Mouse (Mus musculus) stomach, embryonic 16.5 days (tissue): ENCODE data around the gene Nxnl1. TPM values are rescaled to one million over a fixed set of nuclear protein-coding genes. Genes with fewer than 3 reads are reported as not detected.

Experiments used
- ATAC-seq: fragments of 200-750 bp; cut with Nextera tagmentation; 2 replicates; pipeline ENCODE4 v1.8.0; 2017; ENCODE audit warnings: moderate number of reproducible peaks, moderate TSS enrichment; ENCODE audit not compliant: insufficient read depth, low FRiP score
- H3K27ac ChIP-seq: fragments of 300-500 bp; sonication (generic); 2 replicates; pipeline ENCODE4 v1.5.1; 2014; ENCODE audit warnings: low read length
- H3K27me3 ChIP-seq: fragments of 300-500 bp; sonication (generic); 2 replicates; pipeline ENCODE4 v1.6.1; 2014; ENCODE audit warnings: low read length, control low read depth, mixed read lengths; ENCODE audit not compliant: control insufficient read depth, insufficient read depth
- H3K36me3 ChIP-seq: fragments of 300-500 bp; sonication (generic); 2 replicates; pipeline ENCODE4 v1.6.1; 2014; ENCODE audit warnings: low read length; ENCODE audit not compliant: control insufficient read depth, insufficient read depth
- H3K4me1 ChIP-seq: fragments of 300-500 bp; sonication (generic); 2 replicates; pipeline ENCODE4 v1.6.1; 2014; ENCODE audit warnings: low read length, control low read depth, mixed read lengths; ENCODE audit not compliant: control insufficient read depth, insufficient read depth
- H3K4me2 ChIP-seq: fragments of 300-500 bp; sonication (generic); 2 replicates; pipeline ENCODE4 v1.6.1; 2014; ENCODE audit warnings: low read depth, low read length, mixed read lengths
- H3K4me3 ChIP-seq: fragments of 300-500 bp; sonication (generic); replicated peaks from 2 replicates; pipeline ENCODE4 v1.5.1; 2014; ENCODE audit warnings: mild to moderate bottlenecking, low read length
- H3K9ac ChIP-seq: fragments of 300-500 bp; sonication (generic); 2 replicates; pipeline ENCODE4 v1.6.1; 2014; ENCODE audit warnings: low read length
- H3K9me3 ChIP-seq: fragments of 300-500 bp; sonication (generic); replicated peaks from 2 replicates; pipeline ENCODE4 v1.6.1; 2016; ENCODE audit warnings: low read length, control low read depth; ENCODE audit not compliant: control insufficient read depth
- WGBS: fragments of 180-500 bp; shearing (Covaris S2); extraction: QIAGEN DNeasy Blood & Tissue Kit; methylation state at CpG from one replicate; pipeline ENCODE4 v1.1.7; 2014; 5-methylcytosine and 5-hydroxymethylcytosine counted together
- polyA plus RNA-seq: library from polyadenylated mRNA; unstranded; fragments of >200 nt; fragmentation: Nextera tagmentation; extraction: Ambion mirVana; gene quantifications from 2 replicates; pipeline ENCODE4 v1.2.1, GENCODE M21; 2015

The Nxnl1 gene
- polyA plus RNA-seq, 1 experiment from 2014 or later, result 0.08 TPM

DNA sequence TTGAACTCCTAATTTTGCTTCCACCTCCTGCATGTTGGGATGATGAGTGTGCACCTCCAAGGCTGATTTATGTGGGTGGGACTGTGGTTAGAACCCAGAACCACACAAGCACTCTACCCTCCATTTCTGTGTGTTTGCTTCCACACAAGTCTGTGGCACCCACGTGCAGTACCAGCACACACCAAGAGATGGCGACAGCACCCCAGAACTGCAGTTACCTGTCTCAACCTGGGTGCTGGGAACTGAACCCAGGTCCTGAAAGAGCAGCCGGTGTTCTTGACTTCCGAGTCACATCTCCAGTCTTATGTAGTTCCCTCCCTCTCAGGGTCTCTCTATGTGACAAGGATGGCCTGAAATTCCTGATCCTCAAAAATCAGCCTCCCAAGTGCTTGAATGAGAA, 2.4 kb downstream of the Nxnl1 start:
- Histone ChIP-seq H3K27ac (no peak overlapping the region), H3K4me1 (peaks cover 20% of the 10 kb centered on the region), H3K9ac (no peak overlapping the region), H3K4me3 (no peak overlapping the region), H3K4me2 (no peak overlapping the region), H3K27me3 (peaks cover 25% of the 10 kb centered on the region), H3K9me3 (no peaks in the 10 kb centered on the region), H3K36me3 (no peaks in the 10 kb centered on the region)
- no peak for ATAC-seq
- WGBS, result 89% methylated on average over 4 of the region's 4 CpGs

DNA sequence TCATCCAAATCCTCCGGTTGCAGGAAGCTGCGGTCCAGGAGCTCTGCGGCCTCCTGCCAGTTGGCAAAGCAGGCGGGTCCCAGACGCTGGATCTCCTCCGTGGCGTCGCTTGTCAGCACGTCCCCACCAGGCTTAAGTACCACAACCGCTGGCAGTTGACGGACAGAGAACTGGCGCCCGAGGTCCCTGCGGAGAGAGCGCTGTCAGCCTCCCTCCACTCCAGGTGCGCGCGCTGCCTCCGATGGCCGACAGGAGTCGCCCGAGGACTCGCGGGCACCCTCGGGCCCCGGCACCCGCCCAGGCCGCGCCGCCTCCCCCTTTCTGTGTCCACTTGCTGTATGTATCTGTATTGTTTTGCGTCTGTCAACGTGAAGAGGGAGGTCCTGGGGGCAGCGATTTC, 3.6 kb downstream of the Nxnl1 start:
- 1% methylated on average over 33 of the region's 33 CpGs for WGBS
- Histone ChIP-seq H3K4me3 (peak overlapping the region; percentile 29), H3K9me3 (no peaks in the 10 kb centered on the region), H3K4me1 (peaks cover 20% of the 10 kb centered on the region), H3K9ac (peak overlapping the region; percentile 57), H3K27me3 (peaks cover 37% of the 10 kb centered on the region), H3K4me2 (peak overlapping the region; percentile 52), H3K36me3 (no peaks in the 10 kb centered on the region), H3K27ac (no peak overlapping the region)
- ATAC-seq, result no peak; the same call in 1 of the 2 replicates

DNA sequence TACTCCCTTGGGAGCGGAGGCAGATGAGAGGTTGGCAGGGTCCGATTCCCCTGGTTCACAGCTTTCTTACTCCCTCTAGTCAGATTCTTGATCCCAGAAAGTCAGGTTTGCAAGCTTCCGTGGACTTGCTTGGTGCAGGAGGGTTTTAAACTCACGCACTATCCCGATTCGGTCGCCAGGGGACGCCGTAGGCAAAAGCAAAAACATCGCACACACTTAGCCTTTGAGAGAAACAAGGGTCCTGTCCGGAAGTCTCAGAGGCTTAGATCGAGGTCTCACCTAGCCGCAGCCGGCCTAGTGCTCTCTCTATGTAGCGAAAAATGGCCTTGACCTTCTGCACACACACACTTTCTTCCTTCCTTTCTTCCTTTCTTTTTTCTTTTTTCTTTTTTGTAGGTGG, 5.0 kb downstream of the Nxnl1 start:
- no peak for ATAC-seq
- 2% methylated on average over 15 of the region's 15 CpGs for WGBS
- Histone ChIP-seq H3K4me3 (no peak overlapping the region), H3K4me2 (no peak overlapping the region), H3K36me3 (no peaks in the 10 kb centered on the region), H3K9me3 (no peaks in the 10 kb centered on the region), H3K9ac (no peak overlapping the region), H3K27ac (no peak overlapping the region), H3K4me1 (peaks cover 20% of the 10 kb centered on the region), H3K27me3 (peaks cover 39% of the 10 kb centered on the region)

DNA sequence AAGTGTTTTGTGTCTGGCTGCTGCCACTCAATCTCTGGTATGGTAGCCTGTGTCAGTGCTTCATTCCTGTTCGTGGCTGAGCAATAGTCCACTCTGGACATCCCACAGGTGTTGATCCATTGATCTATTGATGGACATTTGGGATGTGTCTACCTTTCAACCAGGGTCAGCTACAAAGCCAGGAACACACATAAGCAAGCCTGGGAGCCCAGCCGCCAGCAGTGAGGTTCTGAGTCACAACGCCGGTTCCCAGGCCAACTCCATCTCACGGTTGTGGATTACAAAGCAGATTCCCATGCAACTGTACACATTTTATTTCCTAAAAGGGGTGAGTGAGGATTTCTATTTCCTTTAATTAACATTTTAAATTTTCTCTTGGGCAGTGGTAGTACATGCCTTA, 5.6 kb downstream of the Nxnl1 start:
- Histone ChIP-seq H3K9me3 (no peaks in the 10 kb centered on the region), H3K4me1 (peaks cover 20% of the 10 kb centered on the region), H3K9ac (no peak overlapping the region), H3K27ac (no peak overlapping the region), H3K4me3 (no peak overlapping the region), H3K4me2 (no peak overlapping the region), H3K36me3 (no peaks in the 10 kb centered on the region), H3K27me3 (peaks cover 36% of the 10 kb centered on the region)
- WGBS, result 81% methylated on average over 5 of the region's 5 CpGs
- no peak for ATAC-seq

DNA sequence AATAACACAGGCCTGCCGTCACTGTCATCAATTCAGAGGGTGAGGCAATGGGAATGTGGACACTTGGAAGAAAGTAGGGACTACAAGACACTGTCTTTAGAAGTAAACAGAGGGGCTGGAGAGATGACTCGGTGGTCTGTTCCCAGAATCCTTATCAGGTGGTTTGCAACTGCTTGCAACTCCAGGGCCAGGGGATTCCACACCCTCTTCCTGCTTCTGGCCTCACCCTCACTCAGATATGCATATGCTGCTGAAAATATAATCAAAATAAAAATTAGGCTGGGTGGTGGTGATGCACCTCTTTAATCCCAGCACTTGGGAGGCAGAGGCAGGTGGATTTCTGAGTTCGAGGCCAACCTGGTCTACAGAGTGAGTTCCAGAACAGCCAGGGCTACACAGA, 6.3 kb downstream of the Nxnl1 start:
- no peaks in the 10 kb centered on the region for H3K36me3 ChIP-seq
- no peak overlapping the region for H3K9ac ChIP-seq
- ATAC-seq, result no peak
- no peak overlapping the region for H3K4me3 ChIP-seq
- no peak overlapping the region for H3K27ac ChIP-seq
- H3K4me1 ChIP-seq, result peaks cover 20% of the 10 kb centered on the region
- peaks cover 36% of the 10 kb centered on the region for H3K27me3 ChIP-seq
- H3K4me2 ChIP-seq, result no peak overlapping the region
- no peaks in the 10 kb centered on the region for H3K9me3 ChIP-seq
- WGBS, result 74% methylated on average over 3 of the region's 3 CpGs

DNA sequence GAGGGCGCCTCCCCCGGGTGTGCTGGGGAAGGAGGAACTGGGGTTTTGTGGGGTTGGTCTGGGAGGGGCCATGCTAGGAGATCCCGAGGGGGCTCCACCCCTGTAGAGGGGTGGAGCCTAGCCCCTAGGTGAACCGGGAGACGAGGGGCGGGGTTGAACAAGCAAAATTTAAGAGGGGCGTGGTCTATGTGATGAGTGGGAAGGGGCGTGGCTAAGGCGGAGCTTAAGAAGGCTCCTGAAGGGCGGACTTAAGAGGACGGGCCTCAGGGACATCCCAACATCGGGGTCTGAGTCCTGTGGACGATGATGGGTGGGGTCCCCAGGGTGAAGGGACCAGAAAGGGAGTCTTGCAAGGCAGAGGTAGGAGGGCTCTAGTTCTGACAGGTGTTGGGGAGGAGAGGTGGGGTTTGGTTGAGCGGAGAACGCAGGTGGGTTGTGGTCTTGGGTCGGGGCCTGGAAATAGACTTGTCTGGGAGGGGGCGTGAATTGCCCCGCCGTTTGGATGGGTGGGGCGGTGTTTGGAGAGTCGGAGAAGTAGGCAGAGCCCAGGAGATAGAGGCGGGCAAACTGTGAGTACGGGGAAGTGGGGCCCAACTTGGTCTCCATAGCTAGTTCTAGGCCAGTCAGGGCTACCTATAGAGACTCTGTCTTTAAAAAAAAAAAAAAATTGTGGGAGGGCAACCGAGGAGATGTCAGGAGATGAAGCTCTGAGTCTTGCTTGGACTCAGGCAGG, 7.3 kb downstream of the Nxnl1 start:
- Histone ChIP-seq H3K9me3 (no peaks in the 10 kb centered on the region), H3K9ac (peak overlapping the region; percentile 73), H3K4me1 (peaks cover 20% of the 10 kb centered on the region), H3K27me3 (peaks cover 36% of the 10 kb centered on the region), H3K4me3 (peak overlapping the region; percentile 54), H3K36me3 (no peaks in the 10 kb centered on the region), H3K4me2 (peak overlapping the region; percentile 90), H3K27ac (no peak overlapping the region)
- 2% methylated on average over 24 of the region's 24 CpGs for WGBS
- ATAC-seq, result peak; percentile 74

DNA sequence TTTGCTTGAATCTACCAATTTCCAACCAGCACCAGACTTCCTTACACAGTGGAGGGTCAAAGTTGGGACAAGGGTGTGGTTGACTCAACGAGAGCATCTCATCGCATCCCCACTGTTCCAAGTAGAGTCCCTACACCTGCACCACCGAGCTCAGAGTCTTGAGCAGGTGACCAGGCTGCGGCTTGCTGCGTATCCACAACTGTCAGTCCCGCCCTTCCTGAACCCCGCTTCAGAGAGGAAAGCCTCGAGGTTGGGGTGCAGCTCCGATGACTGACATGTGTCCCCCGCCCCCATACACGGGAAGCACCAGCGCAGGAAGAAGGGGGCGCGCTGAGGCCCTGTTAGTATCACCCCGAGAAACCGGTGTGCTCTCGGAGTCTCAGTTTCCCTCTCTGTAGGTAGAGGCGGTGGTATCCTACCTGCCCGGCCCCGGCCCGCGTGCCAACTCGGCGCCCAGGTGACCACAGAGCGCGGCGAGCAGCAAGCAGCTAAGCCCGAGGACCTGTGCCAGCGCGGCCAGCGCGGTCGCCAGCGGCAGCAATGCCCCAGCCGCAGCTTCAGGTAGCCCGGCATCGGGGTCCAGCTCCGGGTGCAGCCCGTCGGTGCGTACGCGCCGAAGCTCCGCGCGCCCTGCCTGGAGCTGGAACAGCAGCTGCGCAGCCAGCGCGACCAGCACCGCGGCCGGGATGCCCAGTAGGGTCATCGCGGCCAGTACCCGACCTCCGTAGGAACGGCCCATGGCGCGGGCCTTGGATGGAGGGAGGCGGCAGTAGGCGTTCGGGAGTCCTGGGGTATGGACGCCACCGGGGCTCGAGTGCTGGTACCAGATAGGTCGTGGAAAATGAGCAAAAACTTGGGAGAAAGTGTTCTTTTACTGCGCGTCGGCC, 8.1 kb downstream of the Nxnl1 start, which contains the start of gene Tmem221:
Tmem221 (minus strand) TSS at position 801 of the 887 bp plus-strand sequence.
- Histone ChIP-seq H3K27ac (no peak within 1 kb of the TSS), H3K4me2 (peak within 1 kb of the TSS; percentile 90), H3K4me3 (peak within 1 kb of the TSS; percentile 54), H3K4me1 (peaks cover 20% of the 10 kb centered on the region), H3K27me3 (peaks cover 36% of the 10 kb centered on the region), H3K9me3 (no peaks in the 10 kb centered on the region), H3K9ac (peak within 1 kb of the TSS; percentile 73), H3K36me3 (no peaks in the 10 kb centered on the region)
- 3% methylated on average over 70 of the region's 70 CpGs for WGBS
- peak; percentile 4; the same call in 1 of the 2 replicates for ATAC-seq

DNA sequence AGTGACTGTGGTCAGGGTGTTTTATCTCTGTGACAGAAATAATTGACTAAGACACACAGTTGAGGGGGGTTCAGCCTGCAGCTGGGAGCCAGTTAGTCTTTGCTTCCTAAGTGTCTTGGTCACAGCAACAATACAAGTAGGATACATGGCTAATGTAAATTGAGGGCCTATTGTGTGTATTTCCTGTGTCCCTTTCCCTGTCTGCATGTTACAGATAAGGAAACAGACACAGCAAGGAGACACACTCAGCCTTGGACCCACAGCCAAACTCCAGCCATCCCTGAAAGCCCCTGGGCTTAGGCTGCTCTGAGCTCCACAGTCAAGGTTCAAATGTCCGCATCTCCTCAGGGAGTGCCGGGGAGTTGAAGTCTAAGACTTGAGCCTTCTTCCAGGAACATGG, 11.8 kb downstream of the Nxnl1 start:
- Histone ChIP-seq H3K27ac (no peak overlapping the region), H3K9ac (no peak overlapping the region), H3K36me3 (no peaks in the 10 kb centered on the region), H3K9me3 (no peaks in the 10 kb centered on the region), H3K4me2 (no peak overlapping the region), H3K4me3 (no peak overlapping the region), H3K27me3 (peaks cover 16% of the 10 kb centered on the region), H3K4me1 (peaks cover 20% of the 10 kb centered on the region)
- no peak for ATAC-seq
- WGBS, result 91% methylated on average over 2 of the region's 2 CpGs

DNA sequence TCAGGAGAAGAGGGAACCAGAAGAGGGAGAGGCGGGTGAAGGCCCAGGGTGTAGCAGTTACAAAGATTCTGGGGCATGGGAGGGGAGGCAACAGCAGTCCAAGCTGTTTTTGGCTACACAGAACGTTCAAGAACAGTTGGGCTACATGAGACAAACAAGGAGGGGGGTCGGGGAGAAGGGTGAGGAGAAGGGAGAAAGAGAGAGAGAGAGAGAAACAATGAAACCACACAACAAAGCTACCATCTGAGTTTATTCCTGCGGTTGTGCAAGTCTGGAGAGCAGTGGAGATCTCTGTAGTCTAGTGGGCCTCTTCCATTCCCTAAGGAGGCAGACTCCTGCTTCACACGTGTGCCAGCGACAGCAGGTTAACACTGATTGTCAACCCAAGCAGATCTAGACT, 12.4 kb downstream of the Nxnl1 start:
- no peak for ATAC-seq
- Histone ChIP-seq H3K9me3 (no peaks in the 10 kb centered on the region), H3K27ac (no peak overlapping the region), H3K4me3 (no peak overlapping the region), H3K36me3 (no peaks in the 10 kb centered on the region), H3K4me2 (no peak overlapping the region), H3K27me3 (peaks cover 14% of the 10 kb centered on the region), H3K4me1 (peaks cover 16% of the 10 kb centered on the region), H3K9ac (no peak overlapping the region)
- WGBS, result 69% methylated on average over 6 of the region's 6 CpGs
